Mouse (Mus musculus): ENCODE data around the gene Acly. TPM values are rescaled to one million over a fixed set of nuclear protein-coding genes. Genes with fewer than 3 reads are reported as not detected.

Gene Acly
- polyA plus RNA-seq, 1 experiment from 2014 or later: 218 TPM

GRCm38 (mm10) chr11:100564703-100565102 lies 36.9 kb upstream of the Acly start:
- no peaks in the 10 kb centered on the region for H3K4me1 ChIP-seq
- 89% methylated on average over 6 of the region's 6 CpGs for WGBS

GRCm38 (mm10) chr11:100564297-100564696 lies 36.5 kb upstream of the Acly start:
- Histone ChIP-seq H3K4me3 (replicated peaks) (no peak overlapping the region), H3K27me3 (replicated peaks) (no peaks in the 10 kb centered on the region), H3K27ac (replicated peaks) (no peak overlapping the region), H3K9ac (replicated peaks) (no peak overlapping the region), H3K9me3 (replicated peaks) (no peaks in the 10 kb centered on the region), H3K4me1 (no peaks in the 10 kb centered on the region), H3K36me3 (no peaks in the 10 kb centered on the region), H3K4me2 (no peak overlapping the region)
- 80% methylated on average over 15 of the region's 15 CpGs for WGBS
- ATAC-seq (ENCODE audit: low FRiP score): no peak

More at GRCm38 (mm10) chr11:100564703-100565102, 36.9 kb upstream of the Acly start:
- H3K4me2 ChIP-seq: no peak overlapping the region
- no peaks in the 10 kb centered on the region for H3K36me3 ChIP-seq
- H3K9ac ChIP-seq (replicated peaks): no peak overlapping the region
- ATAC-seq (ENCODE audit: low FRiP score): no peak
- H3K27ac ChIP-seq (replicated peaks): no peak overlapping the region
- H3K4me3 ChIP-seq (replicated peaks): no peak overlapping the region
- H3K27me3 ChIP-seq (replicated peaks): no peaks in the 10 kb centered on the region
- no peaks in the 10 kb centered on the region for H3K9me3 ChIP-seq (replicated peaks)

- Histone ChIP-seq H3K27ac (replicated peaks) (no peak overlapping the region), H3K4me3 (replicated peaks) (no peak overlapping the region), H3K4me2 (no peak overlapping the region), H3K27me3 (replicated peaks) (no peaks in the 10 kb centered on the region), H3K36me3 (no peaks in the 10 kb centered on the region), H3K4me1 (no peaks in the 10 kb centered on the region), H3K9ac (replicated peaks) (no peak overlapping the region), H3K9me3 (replicated peaks) (no peaks in the 10 kb centered on the region)
- WGBS: 65% methylated on average over 5 of the region's 5 CpGs
- no peak for ATAC-seq (ENCODE audit: low FRiP score)
These were observed 33.9 kb upstream of the Acly start for GRCm38 (mm10) chr11:100561748-100562147.

- H3K4me3 ChIP-seq (replicated peaks): no peak overlapping the region
- peaks cover 2% of the 10 kb centered on the region; the same call in 1 of the 2 replicates for H3K4me1 ChIP-seq
- no peaks in the 10 kb centered on the region for H3K36me3 ChIP-seq
- H3K9me3 ChIP-seq (replicated peaks): no peaks in the 10 kb centered on the region
- WGBS: 63% methylated on average over 7 of the region's 7 CpGs
- H3K27ac ChIP-seq (replicated peaks): no peak overlapping the region
- no peak for ATAC-seq (ENCODE audit: low FRiP score)
- no peak overlapping the region for H3K4me2 ChIP-seq
- no peaks in the 10 kb centered on the region for H3K27me3 ChIP-seq (replicated peaks)
- H3K9ac ChIP-seq (replicated peaks): no peak overlapping the region
These were observed 31.7 kb upstream of the Acly start for GRCm38 (mm10) chr11:100559476-100559875.

- no peak overlapping the region for H3K4me3 ChIP-seq (replicated peaks)
- no peak overlapping the region for H3K9ac ChIP-seq (replicated peaks)
- no peak for ATAC-seq (ENCODE audit: low FRiP score)
- no peaks in the 10 kb centered on the region for H3K9me3 ChIP-seq (replicated peaks)
- H3K36me3 ChIP-seq: no peaks in the 10 kb centered on the region
- no peaks in the 10 kb centered on the region for H3K27me3 ChIP-seq (replicated peaks)
- WGBS: 81% methylated on average over 3 of the region's 3 CpGs
- H3K27ac ChIP-seq (replicated peaks): no peak overlapping the region
- H3K4me1 ChIP-seq: peaks cover 2% of the 10 kb centered on the region; the same call in 1 of the 2 replicates
- H3K4me2 ChIP-seq: no peak overlapping the region
These were observed 29.8 kb upstream of the Acly start for GRCm38 (mm10) chr11:100557563-100557962.

- no peak for ATAC-seq (ENCODE audit: low FRiP score)
- H3K27ac ChIP-seq (replicated peaks): no peak overlapping the region
- peaks cover 2% of the 10 kb centered on the region; the same call in 1 of the 2 replicates for H3K4me1 ChIP-seq
- WGBS: 20% methylated on average over 11 of the region's 11 CpGs
- peak overlapping the region; percentile 30; the same call in 1 of the 2 replicates for H3K9ac ChIP-seq (replicated peaks)
- no peaks in the 10 kb centered on the region for H3K27me3 ChIP-seq (replicated peaks)
- no peaks in the 10 kb centered on the region for H3K9me3 ChIP-seq (replicated peaks)
- no peaks in the 10 kb centered on the region for H3K36me3 ChIP-seq
- H3K4me2 ChIP-seq: peak overlapping the region; percentile 36
- H3K4me3 ChIP-seq (replicated peaks): no peak overlapping the region
These were observed 27.8 kb upstream of the Acly start for GRCm38 (mm10) chr11:100555583-100555982.

GRCm38 (mm10) chr11:100552842-100553241 lies 25.0 kb upstream of the Acly start:
- Histone ChIP-seq H3K4me1 (peaks cover 2% of the 10 kb centered on the region; the same call in 1 of the 2 replicates), H3K9me3 (replicated peaks) (no peaks in the 10 kb centered on the region), H3K4me2 (no peak overlapping the region), H3K4me3 (replicated peaks) (no peak overlapping the region), H3K9ac (replicated peaks) (no peak overlapping the region), H3K27ac (replicated peaks) (no peak overlapping the region), H3K36me3 (no peaks in the 10 kb centered on the region), H3K27me3 (replicated peaks) (no peaks in the 10 kb centered on the region)
- ATAC-seq (ENCODE audit: low FRiP score): no peak
- WGBS: 77% methylated on average over 4 of the region's 4 CpGs

GRCm38 (mm10) chr11:100550101-100550500 lies 22.3 kb upstream of the Acly start:
- no peak for ATAC-seq (ENCODE audit: low FRiP score)
- H3K27me3 ChIP-seq (replicated peaks): no peaks in the 10 kb centered on the region
- H3K36me3 ChIP-seq: no peaks in the 10 kb centered on the region
- WGBS: 84% methylated on average over 6 of the region's 6 CpGs
- H3K4me2 ChIP-seq: no peak overlapping the region
- H3K4me3 ChIP-seq (replicated peaks): no peak overlapping the region
- H3K4me1 ChIP-seq: peaks cover 12% of the 10 kb centered on the region
- H3K9ac ChIP-seq (replicated peaks): no peak overlapping the region
- H3K27ac ChIP-seq (replicated peaks): no peak overlapping the region
- no peaks in the 10 kb centered on the region for H3K9me3 ChIP-seq (replicated peaks)

- H3K36me3 ChIP-seq: no peaks in the 10 kb centered on the region
- no peak overlapping the region for H3K4me3 ChIP-seq (replicated peaks)
- no peaks in the 10 kb centered on the region for H3K9me3 ChIP-seq (replicated peaks)
- H3K4me1 ChIP-seq: peaks cover 15% of the 10 kb centered on the region
- no peak for ATAC-seq (ENCODE audit: low FRiP score)
- no peaks in the 10 kb centered on the region for H3K27me3 ChIP-seq (replicated peaks)
- no peak overlapping the region for H3K27ac ChIP-seq (replicated peaks)
- no peak overlapping the region for H3K4me2 ChIP-seq
- WGBS: 89% methylated on average over 8 of the region's 8 CpGs
- no peak overlapping the region for H3K9ac ChIP-seq (replicated peaks)
These were observed 21.7 kb upstream of the Acly start for GRCm38 (mm10) chr11:100549466-100549865.

- Histone ChIP-seq H3K9me3 (replicated peaks) (no peaks in the 10 kb centered on the region), H3K36me3 (no peaks in the 10 kb centered on the region), H3K9ac (replicated peaks) (no peak overlapping the region), H3K4me3 (replicated peaks) (no peak overlapping the region), H3K27me3 (replicated peaks) (no peaks in the 10 kb centered on the region), H3K4me1 (peaks cover 15% of the 10 kb centered on the region), H3K27ac (replicated peaks) (no peak overlapping the region), H3K4me2 (no peak overlapping the region)
- 83% methylated on average over 6 of the region's 6 CpGs for WGBS
- ATAC-seq (ENCODE audit: low FRiP score): no peak
These were observed 20.3 kb upstream of the Acly start for GRCm38 (mm10) chr11:100548141-100548540.

- Histone ChIP-seq H3K4me3 (replicated peaks) (no peak overlapping the region), H3K9me3 (replicated peaks) (no peaks in the 10 kb centered on the region), H3K27ac (replicated peaks) (no peak overlapping the region), H3K4me2 (no peak overlapping the region), H3K36me3 (no peaks in the 10 kb centered on the region), H3K27me3 (replicated peaks) (no peaks in the 10 kb centered on the region), H3K9ac (replicated peaks) (no peak overlapping the region), H3K4me1 (peaks cover 15% of the 10 kb centered on the region)
- 92% methylated on average over 6 of the region's 6 CpGs for WGBS
- no peak for ATAC-seq (ENCODE audit: low FRiP score)
These were observed 19.2 kb upstream of the Acly start for GRCm38 (mm10) chr11:100546955-100547354.

GRCm38 (mm10) chr11:100545746-100546085 lies 17.9 kb upstream of the Acly start:
- WGBS: 28% methylated on average over 7 of the region's 7 CpGs
- Histone ChIP-seq H3K9ac (replicated peaks) (peak overlapping the region; percentile 60), H3K4me2 (peak overlapping the region; percentile 88), H3K9me3 (replicated peaks) (no peaks in the 10 kb centered on the region), H3K4me1 (peaks cover 15% of the 10 kb centered on the region), H3K27me3 (replicated peaks) (no peaks in the 10 kb centered on the region), H3K4me3 (replicated peaks) (peak overlapping the region; percentile 47), H3K27ac (replicated peaks) (peak overlapping the region; percentile 77), H3K36me3 (no peaks in the 10 kb centered on the region)
- peak; percentile 35; the same call in 1 of the 2 replicates for ATAC-seq (ENCODE audit: low FRiP score)

Measured in neural tube, embryonic 15.5 days (tissue).